Mouse (Mus musculus) lung, postnatal 4 days (tissue): ENCODE results near the gene CN725425.

Experiments
- DNase-seq, 2 experiments: peaks; one replicate each; pipeline ENCODE4 v3.0.0; 2021

The CN725425 gene

DNA sequence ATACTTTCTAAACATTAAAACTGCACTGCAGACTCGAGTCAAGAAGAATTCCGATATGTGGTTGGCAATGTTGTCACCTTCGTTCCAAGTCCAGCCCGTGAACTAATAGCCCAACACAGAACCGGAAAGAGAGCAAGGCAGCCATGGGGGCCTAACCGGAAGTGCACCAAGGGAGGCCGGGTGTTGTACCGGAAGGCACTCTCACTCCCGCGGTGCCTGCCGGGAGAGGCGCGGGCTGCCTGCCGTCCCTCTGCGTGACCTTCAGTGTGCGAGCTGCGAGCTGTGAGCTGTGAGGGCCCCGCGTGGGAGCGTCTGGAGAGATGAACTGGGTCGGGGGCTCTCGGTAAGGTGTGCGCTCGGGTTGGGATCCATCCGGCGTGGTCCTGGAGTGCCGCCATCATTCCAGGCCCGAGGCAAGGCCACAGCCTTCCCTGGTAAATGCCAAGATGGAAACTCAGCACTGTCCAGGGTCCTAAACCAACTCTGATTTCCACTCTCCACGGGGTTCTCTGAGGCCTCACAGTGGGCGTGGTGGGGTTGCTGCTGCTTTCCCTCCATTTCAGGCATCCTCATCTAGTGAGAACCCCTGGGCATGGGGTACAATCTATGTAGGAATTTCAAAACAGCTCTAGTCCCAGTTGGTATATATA, at the start of gene CN725425:
Gene CN725425 (plus strand): TSS at position 239 of the 650 bp plus-strand sequence.
- peak in 1 of 2 experiments; percentile 20 for DNase-seq

- DNase-seq: no peak
Observed at GRCm38 (mm10) chr15:91152592-91152991, 46.7 kb upstream of the CN725425 start.

- DNase-seq: no peak
Observed at GRCm38 (mm10) chr15:91153311-91153710, 46.0 kb upstream of the CN725425 start.

- no peak for DNase-seq
Observed at GRCm38 (mm10) chr15:91161153-91161552, 38.1 kb upstream of the CN725425 start.

- DNase-seq: no peak
Observed at GRCm38 (mm10) chr15:91163454-91163853, 35.8 kb upstream of the CN725425 start.

GRCm38 (mm10) chr15:91165021-91165420, 34.3 kb upstream of the CN725425 start:
- DNase-seq: peak in 1 of 2 experiments; percentile 28

DNA sequence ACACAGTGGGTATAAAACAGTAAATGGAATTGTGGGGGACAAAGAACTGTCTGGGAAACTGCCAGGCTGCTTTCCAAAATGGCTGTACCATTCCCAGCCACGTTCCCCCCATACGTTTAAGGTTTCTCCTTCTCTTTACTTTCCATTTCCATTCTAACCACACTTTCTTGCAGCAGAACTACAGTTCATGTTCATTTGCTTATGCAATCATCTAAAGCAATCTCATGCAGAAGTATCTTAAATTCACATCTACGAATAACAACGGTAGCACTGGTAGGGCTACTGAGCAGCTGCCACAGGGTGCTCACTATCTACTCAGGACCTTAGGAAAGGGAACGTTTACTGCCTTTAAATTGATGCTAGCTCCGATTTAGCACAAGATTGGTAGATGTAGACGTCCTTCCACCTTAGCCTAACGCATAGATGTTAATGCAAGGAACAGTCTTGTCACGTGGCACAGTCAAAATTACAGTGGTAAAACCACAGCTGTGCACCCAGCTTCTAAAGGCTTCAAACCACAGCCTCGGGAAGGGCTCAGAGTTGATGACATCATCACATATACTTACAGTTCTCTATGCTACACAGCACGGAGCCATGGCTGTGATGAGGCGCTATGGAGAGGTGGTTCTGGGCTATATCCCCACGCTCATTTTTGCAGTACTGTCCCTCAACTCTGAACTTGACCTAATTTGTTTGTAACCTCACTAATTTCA, 31.3 kb upstream of the CN725425 start:
- no peak for DNase-seq

DNA sequence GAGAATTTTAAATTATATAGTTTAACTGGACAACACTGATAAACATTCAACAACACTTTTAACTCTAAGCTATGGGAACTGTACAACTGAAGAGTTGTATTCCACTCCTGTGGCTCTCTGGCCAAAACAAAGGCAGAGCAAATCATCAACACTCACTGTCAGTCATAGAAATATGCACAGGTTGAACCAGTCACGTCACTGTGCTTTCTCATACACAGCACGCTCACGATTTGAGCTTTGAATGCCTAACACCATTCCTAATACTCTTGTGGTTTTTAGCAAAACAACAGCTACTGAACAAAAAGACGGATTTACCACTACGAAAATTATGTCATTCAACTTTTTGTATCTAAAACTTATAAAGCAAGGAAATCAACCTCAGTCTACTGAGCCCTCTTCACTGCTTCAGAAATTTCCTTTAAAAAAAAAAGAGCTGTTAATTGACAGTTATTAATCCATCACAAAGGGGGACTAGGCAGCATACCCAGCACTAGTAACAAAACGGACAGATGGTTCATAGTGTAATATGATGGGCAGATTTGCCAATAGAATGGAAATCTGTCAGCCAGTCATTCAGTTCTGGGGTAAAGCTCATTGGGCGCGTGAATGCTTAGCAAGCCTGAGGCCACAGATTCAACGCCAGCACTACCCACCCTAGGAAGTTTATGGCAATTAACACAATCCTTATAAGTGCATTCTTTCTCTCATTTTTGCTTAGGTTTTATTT, 28.5 kb upstream of the CN725425 start:
- DNase-seq: no peak

- no peak for DNase-seq
Observed at GRCm38 (mm10) chr15:91171332-91171731, 28.0 kb upstream of the CN725425 start.

DNA sequence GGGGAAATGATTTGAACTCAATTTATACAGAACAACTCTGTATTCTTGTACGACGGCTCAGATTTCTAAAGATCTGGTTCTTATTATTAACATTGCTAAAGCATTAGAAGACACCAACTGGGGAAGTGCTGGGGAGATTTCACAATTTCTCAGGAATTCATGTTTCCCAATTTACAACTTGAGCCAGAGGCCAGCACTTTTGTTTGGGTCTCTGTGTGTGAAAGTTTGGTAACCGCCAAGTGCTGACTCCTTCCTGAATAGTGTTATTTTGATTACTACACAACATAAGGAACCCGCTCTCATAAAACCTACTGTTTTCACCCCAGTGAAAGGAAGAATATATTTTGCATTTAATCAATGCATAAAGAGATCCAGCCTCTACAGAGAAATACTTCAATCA, 27.1 kb upstream of the CN725425 start:
- DNase-seq: peak; percentile 20 to 30

- no peak for DNase-seq
Observed at GRCm38 (mm10) chr15:91178656-91179314, 20.5 kb upstream of the CN725425 start.

DNA sequence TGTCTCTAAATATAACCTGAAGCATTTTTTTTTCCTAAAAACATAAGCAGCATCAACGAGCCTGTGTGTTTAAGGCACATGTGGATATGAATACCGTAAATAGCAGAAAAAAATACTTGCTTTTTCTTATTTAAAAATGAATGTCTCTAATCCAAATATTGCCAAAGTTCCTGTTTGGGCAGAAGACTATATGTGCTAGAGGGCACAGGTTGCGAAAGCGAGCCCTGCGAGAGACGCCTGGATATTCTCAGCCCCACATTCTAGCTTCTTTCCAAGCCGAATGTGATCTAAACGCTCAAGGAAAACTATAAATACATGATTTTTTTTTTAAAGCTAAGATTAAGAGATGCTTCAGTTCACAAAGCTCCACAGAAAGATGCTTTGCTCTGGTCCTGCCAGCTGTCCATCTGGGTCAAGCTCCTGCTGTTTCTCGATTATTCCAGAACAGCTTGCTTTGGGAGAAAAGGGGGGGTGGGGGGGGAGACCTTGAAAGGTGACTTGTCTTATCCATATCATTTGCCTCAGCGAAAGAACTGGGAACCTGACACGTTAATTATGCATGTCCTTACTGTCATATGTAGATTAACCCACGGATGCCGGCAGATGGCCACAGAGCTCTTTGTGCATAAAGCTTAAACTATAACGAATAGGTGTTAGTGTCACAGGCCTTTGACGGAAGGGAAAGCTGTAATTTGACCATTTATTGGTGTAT, 19.2 kb upstream of the CN725425 start:
- DNase-seq: peak in 1 of 2 experiments; percentile 41

GRCm38 (mm10) chr15:91186358-91186757, 12.9 kb upstream of the CN725425 start:
- no peak for DNase-seq

- DNase-seq: no peak
Observed at GRCm38 (mm10) chr15:91190026-91190425, 9.3 kb upstream of the CN725425 start.

GRCm38 (mm10) chr15:91190519-91191207, 8.6 kb upstream of the CN725425 start:
- DNase-seq: no peak

- peak; percentile 78 to 89 for DNase-seq
Observed at GRCm38 (mm10) chr15:91191412-91192222, 7.7 kb upstream of the CN725425 start, which contains the start of gene Abcd2. Gene Abcd2, minus strand, starts transcription at chr15:91191799.

- DNase-seq: no peak
Observed at GRCm38 (mm10) chr15:91192223-91192598, 7.1 kb upstream of the CN725425 start.

DNA sequence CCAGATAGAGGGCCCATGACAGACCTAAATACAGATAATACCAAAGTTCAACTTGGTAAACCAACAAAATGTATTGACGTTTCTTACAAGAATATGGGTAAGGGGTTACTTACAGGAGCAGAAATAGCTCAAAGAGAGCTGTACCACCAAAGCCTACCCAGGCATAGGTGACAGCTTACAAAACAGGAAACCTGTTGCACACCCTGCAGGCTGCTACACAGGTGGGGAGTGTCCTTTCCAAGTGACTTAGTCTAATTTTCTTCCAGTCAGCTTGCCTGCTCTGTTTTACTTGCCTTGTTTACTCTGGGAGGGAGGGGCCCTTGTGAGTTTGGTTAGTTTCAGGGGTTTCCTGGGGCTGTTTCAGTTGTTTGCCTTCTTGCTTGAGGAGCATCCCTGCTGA, 1.5 kb downstream of the CN725425 start:
- DNase-seq: no peak

GRCm38 (mm10) chr15:91202486-91202885, 3.2 kb downstream of the CN725425 start:
- DNase-seq: no peak

DNA sequence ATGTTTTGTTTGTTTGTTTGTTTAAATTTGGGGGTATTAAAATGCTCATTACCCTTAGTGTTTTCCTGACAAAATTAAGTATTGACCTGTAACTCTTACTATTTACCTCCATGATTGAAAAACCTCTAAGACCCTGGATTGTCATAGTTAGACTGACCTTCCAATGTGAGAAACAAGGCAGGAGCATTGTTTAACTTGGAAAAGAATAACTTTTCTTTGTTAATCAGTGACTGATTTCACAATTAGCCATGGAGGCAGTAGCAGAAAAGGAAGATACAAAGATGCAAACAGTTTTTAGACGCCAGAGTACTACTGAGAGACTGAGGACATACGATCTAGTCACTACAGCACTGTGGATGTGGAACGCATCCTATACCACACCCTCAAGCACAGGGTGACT, 4.2 kb downstream of the CN725425 start:
- no peak for DNase-seq

DNA sequence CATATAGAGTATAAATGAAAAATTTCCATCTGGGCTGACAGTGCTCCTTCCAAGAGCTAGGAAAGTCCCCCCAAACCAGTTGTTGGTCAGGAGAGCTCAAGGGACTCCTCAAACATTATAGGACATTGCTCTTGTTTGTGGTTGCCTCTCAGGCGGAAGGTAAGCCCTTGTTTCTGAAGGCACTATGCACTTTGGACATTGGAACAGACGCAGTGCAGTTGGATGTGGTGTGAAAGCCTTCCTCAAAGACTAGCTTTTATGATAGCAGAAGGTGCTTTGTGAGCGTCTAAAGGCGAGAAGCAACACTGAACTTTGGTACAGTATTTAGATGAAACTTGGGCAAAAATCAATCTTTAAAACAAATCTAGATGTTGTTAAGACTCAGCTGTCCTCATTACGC, 7.2 kb downstream of the CN725425 start:
- DNase-seq: no peak
